Comparison of ENCODE assay signal across 8 mouse cellular contexts in the genomic region with DNA sequence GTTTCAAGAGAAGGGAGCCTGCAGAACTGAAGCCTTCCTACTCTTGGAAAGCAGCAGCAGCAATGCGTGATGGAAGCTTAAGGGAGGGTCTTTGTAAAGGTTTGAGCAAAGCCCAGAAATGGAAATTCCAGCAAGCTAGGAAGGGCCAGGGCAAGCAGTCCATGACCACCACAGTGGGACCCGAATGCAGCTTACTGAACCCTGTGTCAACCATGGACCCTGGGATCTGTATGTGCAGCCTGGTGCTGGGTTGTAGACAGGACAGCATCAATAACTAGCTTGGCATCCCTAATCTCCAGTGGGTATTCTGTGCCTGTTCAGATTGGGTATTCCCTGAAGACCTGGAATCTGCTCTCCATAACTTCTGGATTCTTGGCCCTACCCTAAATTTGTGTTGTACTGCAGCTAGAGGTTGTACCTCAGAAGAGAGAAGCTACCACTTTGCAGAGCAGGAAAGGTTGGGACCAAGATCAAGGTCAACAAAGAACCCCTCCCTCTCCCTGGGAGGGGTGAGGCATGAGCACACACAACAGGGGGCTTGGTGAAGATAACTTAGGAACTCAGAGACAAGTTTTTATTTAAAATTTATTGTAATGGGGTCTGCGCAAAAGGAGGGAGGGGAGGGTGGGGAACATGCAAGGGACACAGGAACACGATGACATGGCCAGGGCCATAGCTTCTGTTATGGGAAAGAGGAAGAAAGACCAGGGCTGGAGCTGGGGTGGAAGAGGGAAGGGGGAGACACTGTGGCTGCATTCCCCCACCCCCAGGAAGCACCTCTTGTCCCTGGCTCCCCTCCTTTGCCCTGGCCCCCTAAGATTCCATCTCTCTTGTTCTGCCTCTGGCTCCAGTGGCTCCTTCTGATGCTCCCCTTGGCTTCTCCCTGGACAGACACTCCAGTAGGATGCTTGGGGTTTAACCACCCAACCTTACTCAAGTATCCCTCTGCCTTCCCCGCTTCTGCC. TPM values are rescaled to one million over a fixed set of nuclear protein-coding genes. Genes with fewer than 3 reads are reported as not detected.
DNase-seq lines count a peak whose midpoint lies in the region; ATAC-seq and TF ChIP-seq lines count a peak whose summit lies in the region.

No protein-coding gene starts in this region.

- H3K9me3 ChIP-seq in kidney, embryonic 14.5 days (ENCODE audit: control insufficient read depth, low read length) = no peaks in the 10 kb centered on the region
- no peaks in the 10 kb centered on the region for H3K9me3 ChIP-seq in heart, postnatal 0 days (replicated peaks; ENCODE audit: control insufficient read depth, low read length)
- no peaks in the 10 kb centered on the region for H3K9me3 ChIP-seq in midbrain, embryonic 12.5 days

- no peak for DNase-seq in kidney, adult 9 months
- peak; percentile 55 for DNase-seq in R1 (ENCODE audit: low read depth, low spot score)
- DNase-seq in heart, postnatal 0 days (ENCODE audit: low spot score) = no peak
- no peak for DNase-seq in right cerebral cortex, adult 18-20 months
- DNase-seq in urinary bladder, postnatal 4 days (ENCODE audit: low spot score in 2 of 2) = no peak
- no peak for DNase-seq in cerebellum, postnatal 4 days (ENCODE audit: low spot score in 2 of 2)

- H3K4me1 ChIP-seq in kidney, embryonic 14.5 days (ENCODE audit: control insufficient read depth, insufficient read depth, low read length) = peaks cover 63% of the 10 kb centered on the region
- peaks cover 34% of the 10 kb centered on the region for H3K4me1 ChIP-seq in heart, postnatal 0 days (ENCODE audit: control insufficient read depth, insufficient read depth)
- H3K4me1 ChIP-seq in midbrain, embryonic 12.5 days = peaks cover 77% of the 10 kb centered on the region

- no peak for ATAC-seq in kidney, embryonic 14.5 days (ENCODE audit: low FRiP score, low TSS enrichment)
- ATAC-seq in heart, postnatal 0 days (ENCODE audit: insufficient read depth, low read depth) = no peak
- no peak for ATAC-seq in midbrain, embryonic 12.5 days (ENCODE audit: low FRiP score, low read depth)

- peak overlapping the region; percentile 53 for H3K4me3 ChIP-seq in kidney, embryonic 14.5 days (ENCODE audit: low read length)
- peak overlapping the region; percentile 46 for H3K4me3 ChIP-seq in heart, postnatal 0 days (ENCODE audit: low read depth, low read length)
- H3K4me3 ChIP-seq in midbrain, embryonic 12.5 days = peak overlapping the region; percentile 47

- no peak for TF ChIP-seq CTCF in heart, postnatal 0 days (IDR thresholded peaks at IDR 0.05; ENCODE audit: low read depth)

- peak overlapping the region; percentile 77; the same call in 1 of the 2 replicates for H3K27ac ChIP-seq in kidney, embryonic 14.5 days (ENCODE audit: low read depth, low read length)
- peak overlapping the region; percentile 9; the same call in 1 of the 2 replicates for H3K27ac ChIP-seq in heart, postnatal 0 days (ENCODE audit: low read depth)
- peak overlapping the region; percentile 99 for H3K27ac ChIP-seq in midbrain, embryonic 12.5 days (replicated peaks)

- H3K9ac ChIP-seq in kidney, embryonic 14.5 days (ENCODE audit: low read depth, low read length) = peak overlapping the region; percentile 61; the same call in 1 of the 2 replicates
- no peak overlapping the region for H3K9ac ChIP-seq in heart, postnatal 0 days (replicated peaks; ENCODE audit: low read depth, low read length)
- H3K9ac ChIP-seq in midbrain, embryonic 12.5 days (replicated peaks) = peak overlapping the region; percentile 100

- H3K27me3 ChIP-seq in kidney, embryonic 14.5 days (ENCODE audit: control insufficient read depth, insufficient read depth, low read length) = no peaks in the 10 kb centered on the region
- no peaks in the 10 kb centered on the region for H3K27me3 ChIP-seq in heart, postnatal 0 days (ENCODE audit: control insufficient read depth, insufficient read depth, low read length)
- no peaks in the 10 kb centered on the region for H3K27me3 ChIP-seq in midbrain, embryonic 12.5 days

- peaks cover 32% of the 10 kb centered on the region for H3K36me3 ChIP-seq in kidney, embryonic 14.5 days (ENCODE audit: control insufficient read depth, insufficient read depth, low read length)
- peaks cover 27% of the 10 kb centered on the region for H3K36me3 ChIP-seq in heart, postnatal 0 days (replicated peaks; ENCODE audit: control insufficient read depth, insufficient read depth, low read length)
- peaks cover 30% of the 10 kb centered on the region for H3K36me3 ChIP-seq in midbrain, embryonic 12.5 days

- TF ChIP-seq EP300 in heart, postnatal 0 days (IDR thresholded peaks at IDR 0.05; ENCODE audit: low read depth) = no peak

- H3K4me2 ChIP-seq in kidney, embryonic 14.5 days (replicated peaks; ENCODE audit: low read depth, low read length) = peak overlapping the region; percentile 86
- peak overlapping the region; percentile 78 for H3K4me2 ChIP-seq in heart, postnatal 0 days (ENCODE audit: low read depth, low read length)
- peak overlapping the region; percentile 98 for H3K4me2 ChIP-seq in midbrain, embryonic 12.5 days (replicated peaks)

- 40% methylated on average over 5 of the region's 5 CpGs for WGBS in kidney, embryonic 14.5 days
- WGBS in heart, postnatal 0 days = 58% methylated on average over 5 of the region's 5 CpGs
- 44% methylated on average over 5 of the region's 5 CpGs for WGBS in midbrain, embryonic 12.5 days

RNA-seq across cellular contexts. Expression of a gene that starts 0.8 kb away (rescaled TPM):
- 4.1 and 9.6 TPM in 2 replicates for polyA plus RNA-seq in kidney, embryonic 14.5 days (2014; fragmentation: Nextera tagmentation; extraction: Ambion mirVana)
- not detected in 2 replicates for total RNA-seq in heart, postnatal 0 days (2014; rRNA removed; ENCODE audit: low replicate concordance)
- polyA plus RNA-seq in heart, postnatal 0 days (2015; fragmentation: Nextera tagmentation; extraction: Ambion mirVana) = 0.23 and 1.1 TPM in 2 replicates
- polyA plus RNA-seq in midbrain, embryonic 12.5 days (2016; fragmentation: Nextera tagmentation; extraction: Ambion mirVana) = 4.3 and 5.5 TPM in 2 replicates

RNA-seq across cellular contexts. Expression of a gene that starts 0.9 kb away (rescaled TPM):
- 21.8 and 65.4 TPM in 2 replicates for polyA plus RNA-seq in kidney, embryonic 14.5 days (2014; fragmentation: Nextera tagmentation; extraction: Ambion mirVana)
- 22.8 and 24.8 TPM in 2 replicates for total RNA-seq in heart, postnatal 0 days (2014; rRNA removed; ENCODE audit: low replicate concordance)
- polyA plus RNA-seq in heart, postnatal 0 days (2015; fragmentation: Nextera tagmentation; extraction: Ambion mirVana) = 5.7 and 44.5 TPM in 2 replicates
- 56.8 and 66.8 TPM in 2 replicates for polyA plus RNA-seq in midbrain, embryonic 12.5 days (2016; fragmentation: Nextera tagmentation; extraction: Ambion mirVana)

RNA-seq across cellular contexts. Expression of a gene that starts 4.7 kb away (rescaled TPM):
- polyA plus RNA-seq in kidney, embryonic 14.5 days (2014; fragmentation: Nextera tagmentation; extraction: Ambion mirVana) = 41.3 and 89.2 TPM in 2 replicates
- not detected in 2 replicates for total RNA-seq in heart, postnatal 0 days (2014; rRNA removed; ENCODE audit: low replicate concordance)
- polyA plus RNA-seq in heart, postnatal 0 days (2015; fragmentation: Nextera tagmentation; extraction: Ambion mirVana) = 21.7 and 44.8 TPM in 2 replicates
- 53.1 and 65.0 TPM in 2 replicates for polyA plus RNA-seq in midbrain, embryonic 12.5 days (2016; fragmentation: Nextera tagmentation; extraction: Ambion mirVana)

RNA-seq across cellular contexts. Expression of a gene that starts 5.0 kb away (rescaled TPM):
- 73.1 and 77.6 TPM in 2 replicates for polyA plus RNA-seq in kidney, embryonic 14.5 days (2014; fragmentation: Nextera tagmentation; extraction: Ambion mirVana)
- 89.0 and 89.3 TPM in 2 replicates for total RNA-seq in heart, postnatal 0 days (2014; rRNA removed; ENCODE audit: low replicate concordance)
- 15.6 and 16.1 TPM in 2 replicates for polyA plus RNA-seq in heart, postnatal 0 days (2015; fragmentation: Nextera tagmentation; extraction: Ambion mirVana)
- polyA plus RNA-seq in midbrain, embryonic 12.5 days (2016; fragmentation: Nextera tagmentation; extraction: Ambion mirVana) = 118 and 133 TPM in 2 replicates

RNA-seq across cellular contexts. Expression of a gene that starts 5.6 kb away (rescaled TPM):
- polyA plus RNA-seq in kidney, embryonic 14.5 days (2014; fragmentation: Nextera tagmentation; extraction: Ambion mirVana) = 0.31 and 0.38 TPM in 2 replicates
- not detected in 2 replicates for total RNA-seq in heart, postnatal 0 days (2014; rRNA removed; ENCODE audit: low replicate concordance)
- not detected in 2 replicates for polyA plus RNA-seq in heart, postnatal 0 days (2015; fragmentation: Nextera tagmentation; extraction: Ambion mirVana)
- 0.32 and 0.39 TPM in 2 replicates for polyA plus RNA-seq in midbrain, embryonic 12.5 days (2016; fragmentation: Nextera tagmentation; extraction: Ambion mirVana)

Comparison
In these comparisons a context has a peak if more than half of its experiments do, and no peak if none do; other contexts are left out.
1. H3K27ac ChIP-seq: peak in every context shown above with its lines; median percentile 99 in midbrain, embryonic 12.5 days; 77 in kidney, embryonic 14.5 days; 9 in heart, postnatal 0 days.